Mouse (Mus musculus): ENCODE results near the gene Rpl37a.

Rpl37a gene

DNA sequence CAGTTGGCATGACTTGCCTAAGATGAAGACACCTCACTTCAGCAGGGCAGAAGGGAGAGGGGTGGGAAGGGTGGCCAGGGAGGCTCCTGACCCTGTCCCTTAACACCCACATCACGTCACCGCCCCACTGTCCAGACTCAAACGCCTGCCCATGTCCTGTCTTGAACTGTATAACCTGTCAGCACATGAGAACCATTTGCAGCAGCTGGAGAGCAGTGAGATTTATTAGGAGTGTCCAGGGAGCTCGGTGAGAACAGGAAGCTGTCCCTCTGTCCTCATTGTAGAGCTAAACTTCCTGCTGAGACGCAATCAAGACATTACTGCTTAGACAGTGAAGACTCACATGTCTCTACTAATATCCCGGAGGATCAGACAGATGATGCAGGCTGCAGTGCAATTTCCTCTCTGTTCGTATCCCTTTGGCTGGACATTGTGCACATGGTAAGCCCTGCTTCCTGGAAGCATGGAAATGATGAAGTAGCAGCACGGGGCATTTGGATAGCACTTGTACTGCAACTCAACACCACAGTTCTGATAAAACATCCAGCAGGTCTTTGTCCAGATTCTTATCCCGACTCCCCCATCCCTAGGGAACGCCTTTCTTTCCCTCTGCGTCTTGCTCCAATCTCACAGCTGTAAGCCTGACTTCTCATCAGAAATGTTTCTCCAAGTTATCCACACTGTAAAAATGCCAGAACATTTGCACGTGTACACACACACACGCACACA is 25.5 kb downstream of the Rpl37a start:
- no peak for ATAC-seq (ENCODE audit: low TSS enrichment)

DNA sequence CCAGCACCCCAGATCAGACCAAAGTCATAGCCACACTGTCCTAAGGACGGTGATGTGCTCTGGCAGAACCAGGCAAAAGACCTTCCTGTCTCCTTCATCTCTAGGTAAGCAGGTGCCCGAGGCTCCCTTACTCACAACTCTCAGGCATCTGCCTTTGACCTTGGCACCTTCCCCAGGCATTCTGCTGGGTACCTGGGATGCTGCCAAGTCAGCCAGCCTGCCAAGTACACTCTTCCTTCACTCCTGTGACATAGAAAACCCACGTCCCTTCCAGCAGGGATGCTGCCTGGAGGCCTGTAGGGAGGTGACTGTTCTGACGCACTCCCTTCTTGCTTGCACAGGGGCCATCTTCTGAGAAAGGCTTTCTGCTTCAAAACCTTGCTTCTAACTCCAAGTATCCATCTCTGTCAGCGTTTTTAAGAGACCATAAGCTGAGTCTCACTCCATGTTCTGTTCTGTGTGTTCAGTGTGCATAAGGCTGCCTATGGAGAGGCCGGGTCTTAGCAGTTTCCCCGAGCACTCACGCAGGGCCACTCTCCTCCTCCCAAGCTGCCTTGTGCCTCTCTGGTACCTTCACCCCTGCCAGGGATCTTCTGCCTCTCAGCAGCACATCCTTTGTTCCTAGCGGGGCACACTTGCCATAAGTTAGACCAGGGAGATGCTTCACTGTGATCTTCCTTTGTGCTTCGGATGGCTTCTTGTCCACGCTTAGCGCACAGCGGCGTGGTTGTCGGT is 28.0 kb downstream of the Rpl37a start:
- peak; percentile 54 for ATAC-seq (ENCODE audit: low TSS enrichment)

DNA sequence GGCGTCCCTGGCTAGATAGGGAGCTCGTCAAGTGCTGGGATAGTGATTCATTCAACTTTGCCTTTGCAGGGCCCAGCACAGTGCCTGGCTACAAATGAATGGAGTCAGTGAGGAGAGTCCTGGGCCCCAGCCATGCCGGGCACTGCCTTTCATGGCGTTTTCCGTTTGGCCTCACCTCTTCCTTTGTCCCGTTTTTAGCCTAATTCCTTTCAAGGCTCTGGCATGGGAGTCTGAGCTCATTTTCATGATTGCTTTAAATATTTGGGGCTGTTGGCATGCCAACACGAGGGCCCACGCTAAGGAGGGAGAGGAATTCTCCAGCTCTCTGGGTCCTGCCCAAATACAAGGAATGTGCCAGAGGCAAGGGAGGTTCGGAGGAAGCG is 28.6 kb downstream of the Rpl37a start:
- ATAC-seq (ENCODE audit: low TSS enrichment): peak; percentile 83

DNA sequence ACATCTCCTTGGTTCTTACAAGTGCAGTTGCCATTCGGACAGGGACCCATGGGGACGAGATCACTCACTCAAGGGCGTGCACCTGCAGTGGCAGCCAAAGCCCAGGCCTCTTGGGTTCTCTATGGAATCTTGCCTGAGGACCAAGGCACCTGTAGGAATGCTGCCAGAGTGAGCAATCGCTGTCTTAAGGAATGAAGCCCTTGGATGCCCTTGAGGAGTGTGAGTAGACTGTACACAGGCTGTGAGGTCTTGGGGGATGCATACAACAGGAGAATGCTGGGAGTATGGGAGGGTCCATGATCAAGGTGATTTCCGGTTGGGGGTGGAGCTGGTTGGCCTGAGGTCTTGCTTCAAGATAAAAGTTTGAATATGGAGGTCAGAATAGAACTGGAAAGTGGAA is 30.3 kb downstream of the Rpl37a start:
- no peak for ATAC-seq (ENCODE audit: low TSS enrichment)

DNA sequence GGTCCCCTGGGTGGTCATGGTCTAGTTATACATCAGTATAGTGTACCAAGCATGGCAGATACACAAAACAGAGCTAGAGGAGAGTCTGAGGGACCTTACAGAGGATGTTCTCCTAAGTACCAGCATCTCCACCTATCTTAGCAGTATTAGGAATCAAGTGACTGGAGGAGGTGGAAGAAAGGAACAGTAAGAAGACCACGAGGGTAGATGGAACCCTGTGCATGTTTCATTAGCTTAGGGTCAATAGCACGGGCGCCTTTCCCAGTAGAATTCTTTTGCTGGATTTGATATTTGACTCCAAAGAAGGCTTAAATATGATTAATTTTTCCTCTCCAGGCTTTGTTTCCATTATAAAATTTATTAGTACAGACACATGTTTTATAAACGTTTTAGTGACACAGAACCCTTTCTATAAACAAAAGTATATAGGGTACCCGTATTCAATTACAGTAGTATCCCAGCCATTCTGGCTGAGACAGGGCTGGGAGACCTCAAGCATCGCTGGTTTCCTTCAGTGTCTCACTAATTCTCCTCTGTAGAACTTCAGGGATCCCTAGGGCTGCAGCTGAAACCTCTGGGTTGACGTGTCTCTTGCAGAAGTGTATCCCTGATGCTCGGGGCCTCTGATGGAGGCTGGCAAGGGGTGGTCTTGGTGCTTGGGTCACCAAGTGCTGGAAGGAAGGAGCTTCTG is 33.9 kb downstream of the Rpl37a start:
- no peak for ATAC-seq (ENCODE audit: low TSS enrichment)

DNA sequence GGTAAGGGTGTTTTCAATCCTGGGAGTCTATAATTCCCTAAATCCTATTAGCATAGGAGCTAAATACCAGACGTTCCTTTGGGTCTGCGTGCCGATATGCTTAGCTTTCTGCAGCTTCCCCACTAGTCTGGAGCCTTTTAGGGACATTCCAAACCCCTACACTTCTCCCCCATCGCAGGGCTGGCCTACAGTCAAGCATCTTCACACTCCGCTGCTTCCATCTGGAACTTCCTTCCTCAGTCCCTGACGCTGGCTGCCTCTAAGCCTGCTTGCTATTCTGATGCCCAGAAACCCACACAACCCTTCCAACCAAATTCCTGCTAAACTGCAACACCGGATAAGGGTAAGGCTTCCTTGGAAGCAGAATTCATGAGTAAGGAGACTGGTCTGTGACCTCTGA is 35.3 kb downstream of the Rpl37a start:
- ATAC-seq (ENCODE audit: low TSS enrichment): peak; percentile 99

DNA sequence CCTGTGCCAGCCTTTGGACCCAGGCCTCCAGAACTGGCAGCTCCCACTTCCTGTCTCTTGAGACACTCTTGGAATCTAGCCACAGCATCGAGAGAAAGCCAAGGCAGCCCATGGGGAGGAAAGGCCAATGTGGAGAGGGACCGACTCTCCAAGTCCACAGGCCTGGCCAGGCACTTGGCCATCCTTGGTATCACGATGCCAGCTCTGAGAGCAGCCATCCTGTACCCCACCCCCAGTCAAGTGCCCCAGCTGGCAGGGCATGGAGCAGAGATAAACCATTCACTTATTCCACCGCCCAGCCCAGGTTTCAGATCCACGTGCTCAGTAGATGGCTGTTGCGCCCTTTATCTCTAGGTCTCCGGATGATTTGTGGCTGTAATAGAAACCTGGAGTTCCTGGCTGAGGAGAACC is 40.3 kb downstream of the Rpl37a start:
- 0 out of 2 replicates have a peak, but pooled peaks have one; percentile 33 for ATAC-seq (ENCODE audit: low TSS enrichment)

DNA sequence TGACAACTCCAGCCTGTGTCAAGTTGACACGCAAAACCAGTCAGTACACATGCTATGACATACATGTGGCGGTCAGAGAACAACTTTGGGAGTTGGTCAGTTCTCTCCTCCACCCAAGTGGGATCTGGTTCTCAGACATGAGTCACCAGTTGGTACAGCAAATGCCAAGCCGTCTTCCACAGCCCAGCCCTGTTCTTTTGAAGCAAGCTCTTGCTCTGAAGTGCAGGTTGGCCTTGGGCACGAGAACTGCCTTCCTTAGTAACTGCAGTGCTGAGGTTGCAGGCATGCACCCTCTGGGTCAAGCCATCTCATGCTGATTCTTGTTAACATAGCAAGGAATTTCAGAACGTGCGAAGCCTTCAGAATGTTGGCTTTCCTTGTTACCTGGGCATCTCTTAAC is 42.1 kb downstream of the Rpl37a start:
- ATAC-seq (ENCODE audit: low TSS enrichment): no peak

DNA sequence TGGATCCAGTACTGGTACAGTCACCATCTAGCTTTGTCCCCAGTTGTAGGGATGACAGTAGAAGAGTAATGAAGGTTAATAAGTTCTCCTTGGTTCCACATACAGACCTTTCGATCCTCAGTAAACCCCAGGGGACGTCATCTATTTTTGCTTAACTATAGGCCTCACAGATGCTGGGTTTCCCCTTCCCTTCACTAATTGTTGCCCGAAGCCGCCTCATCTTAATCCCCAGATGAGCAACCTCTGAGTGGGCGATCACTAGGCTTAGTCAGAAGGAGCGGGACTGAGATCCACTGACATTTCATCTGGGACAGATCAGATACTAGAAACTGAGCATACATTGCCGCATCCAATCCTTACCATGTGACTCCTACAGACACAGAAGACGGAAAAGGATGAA is 44.1 kb downstream of the Rpl37a start:
- no peak for ATAC-seq (ENCODE audit: low TSS enrichment)

DNA sequence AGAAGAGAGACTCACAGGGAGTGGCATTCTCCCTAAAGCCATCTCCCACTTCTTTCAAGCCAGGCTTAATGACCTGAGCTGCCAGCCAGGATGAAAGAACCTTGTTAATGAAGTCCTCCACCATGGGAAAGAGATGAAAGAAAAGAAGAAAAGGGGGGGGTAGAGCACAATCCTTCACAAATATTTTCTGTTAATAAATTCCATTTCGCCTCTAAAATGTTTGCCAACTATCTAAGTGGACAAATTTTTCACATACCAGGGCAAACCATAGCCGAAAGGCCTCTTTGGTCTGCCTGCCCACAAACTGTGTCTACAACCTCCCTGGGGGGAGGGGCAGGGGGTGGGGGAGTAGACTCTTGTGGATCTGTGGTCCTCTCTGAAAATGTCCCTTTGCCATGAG is 44.7 kb downstream of the Rpl37a start:
- no peak for ATAC-seq (ENCODE audit: low TSS enrichment)

DNA sequence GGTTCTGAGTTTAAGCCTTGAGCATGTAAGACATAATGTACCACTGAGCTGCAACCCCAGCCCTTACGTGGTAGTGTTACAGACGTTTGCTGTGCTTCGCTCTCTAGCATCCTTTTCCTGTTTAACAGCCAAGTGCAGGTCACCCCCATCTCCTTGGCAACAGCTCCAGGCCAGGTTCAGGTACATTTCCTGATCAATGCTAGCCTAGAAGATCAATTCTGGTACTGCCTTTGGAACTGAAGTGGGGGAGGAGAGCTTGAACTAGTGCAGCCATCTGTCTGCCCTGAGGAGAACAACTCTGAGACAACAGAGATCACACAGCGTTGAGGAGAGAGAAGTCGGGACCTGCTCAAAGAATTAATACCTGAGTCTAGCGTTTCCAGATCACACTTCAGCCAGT is 48.7 kb downstream of the Rpl37a start:
- no peak for ATAC-seq (ENCODE audit: low TSS enrichment)
